Mouse (Mus musculus): ENCODE measurements around the gene Dock1.

GRCm38 (mm10) chr7:135203920-135204319 is 533.5 kb downstream of the Dock1 start:
- TF ChIP-seq POLR2A (IDR thresholded peaks at IDR 0.05; ENCODE audit: low read depth, low read length) (no peak), CTCF (IDR thresholded peaks at IDR 0.05; ENCODE audit: extremely low read depth, insufficient read depth, insufficient read length, insufficient replicate concordance) (no peak)

All from spleen, adult 2 months (tissue).